Mouse (Mus musculus): ENCODE data around the gene Cdc37. TPM values are rescaled to one million over a fixed set of nuclear protein-coding genes. Genes with fewer than 3 reads are reported as not detected.
A peak's percentile ranks its signal among the peaks of the same experiment; 100 is the strongest.

Cdc37 gene
- total RNA-seq, 1 experiment from 2014 or later, result 348 TPM

DNA sequence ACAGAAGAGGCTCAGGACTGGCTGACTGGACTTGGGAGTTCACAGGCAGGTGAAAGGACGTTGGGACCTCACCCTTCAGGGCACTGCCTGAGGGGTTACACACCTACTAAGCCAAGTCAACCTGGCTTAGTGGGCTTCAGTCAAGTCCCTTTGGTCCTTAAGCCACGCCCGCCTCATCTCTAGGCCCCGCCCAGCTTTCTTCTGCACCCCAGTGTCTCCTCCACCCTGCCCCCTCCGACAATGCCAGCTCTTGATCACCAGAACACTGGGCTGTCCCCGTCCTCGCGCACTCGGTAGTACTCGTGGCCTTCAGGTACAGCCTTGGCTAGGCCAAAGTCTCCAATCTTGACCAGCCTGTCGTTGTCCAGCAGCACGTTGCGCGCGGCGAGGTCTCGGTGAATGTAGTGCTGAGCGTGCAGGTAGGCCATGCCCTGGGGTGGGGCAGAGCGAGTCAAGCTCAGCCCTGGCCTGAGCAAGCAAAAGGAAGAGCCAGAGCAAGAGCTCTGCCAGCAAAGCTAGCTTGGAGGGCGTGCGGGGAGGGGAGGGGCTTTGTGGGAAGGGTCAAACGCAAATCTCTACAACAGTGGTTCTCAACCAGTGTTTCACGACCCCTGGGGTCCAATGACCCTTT, 42.1 kb downstream of the Cdc37 start:
- ATAC-seq (replicated peaks; ENCODE audit: low read depth, poor library complexity, severe bottlenecking), result no peak

DNA sequence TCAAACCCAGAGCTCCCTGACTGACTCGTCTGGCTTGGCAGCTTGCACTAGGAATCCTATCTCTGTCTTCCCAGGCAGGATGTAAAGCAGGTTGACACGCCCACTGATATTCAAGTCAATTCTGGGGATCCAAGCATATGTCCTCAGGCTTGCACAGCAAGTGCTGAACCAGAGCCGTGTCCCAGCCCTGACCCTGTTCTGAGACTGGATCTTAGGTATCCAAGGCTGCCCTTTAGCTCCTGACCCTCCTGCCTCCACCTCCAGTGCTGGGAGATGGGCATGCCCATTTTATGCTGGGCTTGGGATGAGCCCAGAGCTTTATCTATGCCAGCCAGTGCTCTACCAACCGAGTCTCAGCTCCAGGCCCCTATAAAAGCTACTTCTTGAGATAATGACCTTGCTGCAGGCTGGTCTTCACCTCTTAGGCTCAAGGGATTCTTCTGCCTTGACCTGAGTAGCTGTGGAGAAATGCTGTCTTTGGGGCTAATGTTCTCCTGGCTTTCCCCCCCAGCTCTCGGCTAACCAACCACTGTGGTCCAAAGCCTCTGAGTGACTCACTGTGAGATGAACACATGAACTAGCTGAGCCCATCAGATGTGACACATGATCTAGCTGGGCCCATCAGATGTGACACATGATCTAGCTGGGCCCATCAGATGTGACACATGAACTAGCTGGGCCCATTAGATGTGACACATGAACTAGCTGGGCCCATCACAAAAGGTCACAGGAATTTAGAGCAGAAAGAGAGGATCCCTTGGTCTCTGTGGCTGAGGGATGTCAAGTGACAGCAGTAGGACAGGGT, 43.8 kb downstream of the Cdc37 start:
- ATAC-seq (replicated peaks; ENCODE audit: low read depth, poor library complexity, severe bottlenecking), result no peak

DNA sequence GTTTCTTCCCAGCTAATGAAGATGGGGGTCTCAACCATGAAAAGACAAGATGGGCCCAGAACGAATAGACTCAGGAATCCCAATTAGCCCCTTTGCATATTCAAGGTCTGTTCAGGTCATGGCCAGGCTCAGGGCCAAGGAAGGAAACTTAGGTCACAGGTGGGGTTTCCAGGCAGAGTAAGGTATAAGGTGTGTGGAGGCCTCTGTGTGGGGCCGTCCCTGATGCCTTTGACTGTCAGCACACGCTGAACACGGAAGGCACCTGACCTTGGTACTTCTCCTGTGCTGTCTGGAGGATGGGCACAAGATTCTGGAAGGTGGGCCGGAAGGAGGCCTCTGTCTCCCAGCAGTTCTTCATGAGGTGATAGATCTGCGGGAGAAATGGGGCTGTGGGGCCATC, 45.0 kb downstream of the Cdc37 start:
- ATAC-seq (replicated peaks; ENCODE audit: low read depth, poor library complexity, severe bottlenecking), result no peak

DNA sequence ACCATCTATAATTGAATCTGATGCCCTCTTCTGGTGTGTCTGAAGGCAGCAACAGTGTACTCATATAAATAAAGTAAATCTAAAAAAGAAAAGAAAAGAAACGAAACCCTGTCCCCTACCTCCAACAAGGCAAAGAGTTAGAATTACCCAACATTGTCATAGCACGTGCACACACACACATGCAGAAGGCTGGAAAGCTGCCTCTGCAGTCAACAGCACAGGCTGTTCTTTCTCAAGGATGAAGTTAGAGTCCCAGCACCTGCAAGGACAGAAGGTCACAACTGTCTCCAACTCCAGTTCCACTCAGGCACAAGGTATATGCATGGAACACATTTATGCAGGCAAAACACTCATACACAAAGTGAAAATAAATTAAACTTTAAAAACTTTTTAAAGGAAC, 47.7 kb downstream of the Cdc37 start:
- no peak for ATAC-seq (replicated peaks; ENCODE audit: low read depth, poor library complexity, severe bottlenecking)

DNA sequence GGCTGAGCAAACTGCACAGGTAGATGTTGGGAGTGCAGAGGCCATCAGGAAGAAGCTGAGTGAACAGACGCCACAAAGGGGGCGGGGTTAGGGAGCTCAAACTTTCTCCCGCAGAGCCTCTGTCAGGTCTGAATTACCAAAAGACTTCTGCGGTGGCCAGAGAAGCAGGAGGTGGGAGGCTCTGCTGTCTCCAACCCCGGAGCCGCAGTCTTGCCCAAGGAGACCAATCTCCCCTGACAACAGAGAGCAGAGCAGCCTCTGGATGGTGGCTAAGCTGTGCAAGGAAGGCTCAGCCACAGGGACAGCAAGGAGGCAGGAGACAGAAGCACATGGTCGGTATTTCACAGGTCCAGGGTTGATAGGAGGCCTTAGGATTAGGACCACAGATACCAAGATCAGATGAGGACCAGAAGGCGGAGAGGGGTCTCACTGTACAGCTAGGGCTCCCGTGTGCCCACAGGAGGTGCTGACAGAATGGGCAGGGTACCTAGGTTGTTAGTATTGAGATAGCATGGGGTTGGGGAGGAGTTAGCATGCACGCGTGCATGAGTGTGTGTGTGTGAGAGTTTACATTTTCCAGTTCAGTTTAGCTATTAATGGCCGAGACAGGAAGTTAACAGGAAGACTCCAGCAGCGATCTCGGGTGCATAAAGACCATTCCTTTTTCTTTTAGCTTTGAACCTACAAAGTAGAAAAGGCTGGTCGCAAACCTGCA, 49.2 kb downstream of the Cdc37 start:
- peak; percentile 79 for ATAC-seq (replicated peaks; ENCODE audit: low read depth, poor library complexity, severe bottlenecking)

DNA sequence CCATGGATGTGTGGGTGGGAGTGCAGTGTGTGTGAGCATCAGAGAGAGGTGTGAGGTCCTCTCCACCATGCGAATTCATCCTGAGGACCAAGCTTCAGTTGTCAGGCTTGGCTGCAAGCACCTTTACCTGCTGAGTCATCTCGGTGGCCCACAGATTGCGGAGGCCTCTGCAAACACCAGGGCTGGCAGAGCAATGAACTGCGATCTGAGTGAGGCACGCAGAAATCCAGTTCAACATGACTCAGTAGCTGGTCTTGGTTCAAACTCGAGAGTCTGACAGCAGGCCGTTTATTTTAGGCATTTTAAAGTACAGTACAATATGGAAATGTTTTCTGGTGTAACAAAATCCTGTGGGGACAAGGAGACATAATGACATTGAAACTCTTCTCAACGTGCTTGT, 52.0 kb downstream of the Cdc37 start:
- ATAC-seq (replicated peaks; ENCODE audit: low read depth, poor library complexity, severe bottlenecking), result no peak

DNA sequence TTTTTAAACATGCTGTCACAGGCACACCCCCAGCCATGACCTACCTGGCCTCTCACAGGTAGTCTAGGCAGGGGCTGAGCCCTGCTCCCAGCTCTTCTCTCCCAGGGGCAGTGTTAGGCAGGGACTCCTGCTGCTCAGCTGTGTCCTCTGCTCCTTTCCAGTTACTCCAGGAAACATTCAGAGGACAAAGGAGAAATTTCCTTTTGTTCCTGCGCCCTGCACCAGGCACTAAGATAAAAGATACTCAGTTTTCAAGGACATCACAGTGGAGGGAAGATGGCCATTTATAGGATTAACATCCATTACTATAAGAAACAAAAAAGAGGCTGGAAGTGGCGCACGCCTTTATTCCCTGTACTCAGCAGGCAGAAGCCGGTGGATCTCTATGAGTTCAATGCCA, 53.8 kb downstream of the Cdc37 start:
- no peak for ATAC-seq (replicated peaks; ENCODE audit: low read depth, poor library complexity, severe bottlenecking)

DNA sequence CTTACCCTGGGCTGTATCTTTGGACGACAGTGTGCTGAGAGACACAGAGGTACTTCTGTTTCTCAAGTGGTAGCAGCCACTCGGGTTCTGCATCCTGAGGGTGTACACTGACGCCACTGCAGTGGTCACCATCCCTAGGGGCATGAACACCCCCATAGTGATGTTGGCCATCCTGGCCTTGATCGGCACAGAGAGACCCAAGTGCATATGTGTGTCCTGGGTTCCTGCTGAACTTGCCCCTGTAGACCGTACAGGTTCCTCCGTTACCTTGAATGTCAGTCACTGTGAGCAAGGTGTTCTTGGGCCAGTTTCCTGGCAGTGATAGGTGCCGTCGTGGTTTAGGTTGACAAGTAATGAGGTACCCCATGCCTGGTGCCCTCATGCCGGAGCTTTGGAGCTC, 56.4 kb downstream of the Cdc37 start:
- no peak for ATAC-seq (replicated peaks; ENCODE audit: low read depth, poor library complexity, severe bottlenecking)

DNA sequence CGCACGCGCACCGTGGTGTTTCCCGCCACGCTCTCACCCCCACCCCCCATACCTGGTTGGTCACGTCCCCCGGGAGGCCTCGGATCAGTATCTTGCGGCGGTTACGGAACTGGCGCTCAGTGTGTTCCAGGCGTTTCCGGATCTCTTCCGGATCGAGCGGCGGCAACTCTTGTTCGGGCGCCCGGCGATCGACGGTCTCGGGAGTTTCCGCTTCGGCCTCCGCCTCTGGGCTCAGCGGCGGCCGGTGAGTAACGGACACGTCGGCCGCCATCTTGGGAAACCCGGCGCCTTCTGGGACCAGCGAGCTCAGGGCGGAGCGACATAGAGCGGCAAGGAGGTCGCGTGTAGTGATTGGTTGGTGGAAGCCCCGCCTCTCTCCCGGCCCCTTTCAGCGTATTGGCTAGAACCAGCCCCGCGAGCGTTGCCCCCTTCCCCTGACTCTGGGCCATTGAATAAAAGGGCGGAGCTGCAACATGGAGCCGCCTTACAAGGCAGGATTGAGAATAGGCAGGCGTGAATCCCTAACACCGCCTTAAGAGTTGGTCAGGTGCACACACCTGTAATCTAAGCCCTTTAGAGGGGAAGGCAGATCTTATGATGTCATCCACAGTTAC, 58.0 kb downstream of the Cdc37 start, which contains the start of the genes Gm38431 and Raver1:
TSS of gene Gm38431 (minus strand) at position 291 of the 614 bp plus-strand sequence.
TSS of gene Raver1 (minus strand) at position 302 of the 614 bp plus-strand sequence.
- ATAC-seq (replicated peaks; ENCODE audit: low read depth, poor library complexity, severe bottlenecking), result peak; percentile 97

DNA sequence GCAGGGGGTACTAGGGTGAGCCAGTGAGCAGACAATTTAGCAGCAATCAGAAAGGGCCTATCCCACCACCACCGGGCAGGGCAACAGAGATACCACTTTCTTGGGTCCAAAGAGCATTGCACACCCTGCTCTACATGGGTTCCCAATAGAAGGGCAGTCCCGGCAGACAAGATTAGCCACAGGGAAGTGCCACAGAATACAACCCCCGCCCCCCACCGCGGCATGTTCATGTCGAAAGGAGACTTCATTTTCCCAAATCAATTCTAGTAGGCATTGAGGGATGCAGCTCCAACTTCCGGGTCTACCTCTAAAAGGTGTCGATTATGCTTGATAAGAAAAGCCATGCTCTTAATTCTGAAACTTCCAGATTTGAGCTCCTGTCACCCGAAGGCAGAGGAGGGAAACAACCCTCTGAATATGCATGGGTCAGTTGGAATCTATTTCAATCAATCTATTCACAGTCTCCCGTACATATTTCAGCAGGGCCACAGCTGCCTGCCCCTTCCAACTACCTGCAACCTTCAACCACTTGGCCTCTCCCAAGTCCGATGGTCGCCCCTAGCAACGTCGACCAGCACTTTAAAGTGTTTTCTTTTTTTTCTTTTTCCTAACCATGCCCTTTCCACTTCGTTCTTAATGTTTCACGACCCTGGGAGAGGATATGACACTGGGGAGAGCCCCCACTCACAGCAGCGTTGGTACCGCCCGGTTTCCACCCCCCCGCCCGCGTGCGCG, 58.6 kb downstream of the Cdc37 start:
- ATAC-seq (replicated peaks; ENCODE audit: low read depth, poor library complexity, severe bottlenecking), result no peak; the same call in 1 of the 2 replicates

DNA sequence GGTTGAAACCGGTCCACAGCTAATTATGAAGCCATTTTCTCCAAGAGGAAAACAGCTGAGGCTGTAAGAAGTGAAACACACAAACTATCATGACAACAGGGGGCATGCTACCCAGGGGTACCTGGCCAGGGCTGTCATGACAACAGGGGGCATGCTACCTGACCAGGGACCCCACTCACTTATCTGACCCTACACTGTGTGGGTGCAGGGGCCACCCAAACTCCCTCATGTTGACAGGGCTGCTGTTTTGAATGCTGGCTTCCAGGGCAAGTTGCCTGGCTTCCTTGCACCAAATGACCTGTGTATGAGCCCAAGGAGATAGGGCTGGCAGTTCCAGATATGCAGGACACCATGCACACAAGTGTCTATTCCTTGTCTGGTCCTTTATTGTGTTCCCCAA, 59.2 kb downstream of the Cdc37 start:
- ATAC-seq (replicated peaks; ENCODE audit: low read depth, poor library complexity, severe bottlenecking), result no peak

DNA sequence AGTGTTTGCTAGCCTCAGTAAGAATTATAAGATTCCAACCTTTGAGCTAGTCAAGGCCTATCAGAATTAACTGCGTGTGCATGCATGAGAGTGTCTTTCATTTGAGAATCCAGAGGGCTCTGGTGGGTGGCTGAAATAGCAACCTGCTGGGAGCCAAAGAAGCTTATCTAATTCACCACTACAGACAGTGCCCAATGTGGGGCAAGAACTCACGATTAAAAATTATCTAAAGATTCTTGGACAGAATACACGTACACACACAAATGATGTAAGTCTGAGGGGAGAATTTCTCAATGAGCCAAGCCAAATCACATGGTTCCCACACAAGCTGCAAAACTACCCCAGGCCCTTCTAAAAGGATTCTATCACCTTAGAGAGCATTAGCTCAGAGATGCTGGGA, 66.5 kb downstream of the Cdc37 start:
- no peak for ATAC-seq (replicated peaks; ENCODE audit: low read depth, poor library complexity, severe bottlenecking)

Other genes with a start within 250 kb of the Cdc37 start
- 271 and 309 TPM in 2 replicates for gene Dnmt1, start 190.1 kb downstream of the Cdc37 start, total RNA-seq (2017)
- gene S1pr2, start 173.2 kb downstream of the Cdc37 start, total RNA-seq (2017), result 1.4 and 2.2 TPM in 2 replicates
- 33.0 and 35.8 TPM in 2 replicates for gene Mrpl4, start 147.2 kb downstream of the Cdc37 start, total RNA-seq (2017)
- 9.1 and 14.8 TPM in 2 replicates for gene Icam1, start 134.0 kb downstream of the Cdc37 start, total RNA-seq (2017)
- 11.5 and 28.9 TPM in 2 replicates for gene Icam4, start 120.6 kb downstream of the Cdc37 start, total RNA-seq (2017)
- not detected in 2 replicates for gene Icam5, start 117.9 kb downstream of the Cdc37 start, total RNA-seq (2017)
- gene Zglp1, start 82.9 kb downstream of the Cdc37 start, total RNA-seq (2017), result 1.7 TPM in 1 of 2 replicates, not detected in the other
- not detected in 2 replicates for gene Gm49373, start 76.9 kb downstream of the Cdc37 start, total RNA-seq (2017)
- 48.3 and 54.3 TPM in 2 replicates for gene Fdx1l, start 76.4 kb downstream of the Cdc37 start, total RNA-seq (2017)
- gene Gm38431, start 58.0 kb downstream of the Cdc37 start, total RNA-seq (2017), result 4.4 and 8.4 TPM in 2 replicates
- gene Raver1, start 58.0 kb downstream of the Cdc37 start, total RNA-seq (2017), result 30.2 and 38.9 TPM in 2 replicates
- 11.8 and 13.8 TPM in 2 replicates for gene Tyk2, start 18.7 kb downstream of the Cdc37 start, total RNA-seq (2017)
- gene Pde4a, start 15.7 kb upstream of the Cdc37 start, total RNA-seq (2017), result 5.4 and 10.9 TPM in 2 replicates
- 35.4 and 38.3 TPM in 2 replicates for gene Keap1, start 89.4 kb upstream of the Cdc37 start, total RNA-seq (2017)
- 0.09 TPM in 1 of 2 replicates, not detected in the other for gene S1pr5, start 98.5 kb upstream of the Cdc37 start, total RNA-seq (2017)
- 6.1 and 14.8 TPM in 2 replicates for gene Atg4d, start 115.3 kb upstream of the Cdc37 start, total RNA-seq (2017)
- gene Kri1, start 138.0 kb upstream of the Cdc37 start, total RNA-seq (2017), result 55.2 and 64.0 TPM in 2 replicates
- gene Cdkn2d, start 141.4 kb upstream of the Cdc37 start, total RNA-seq (2017), result 8.4 and 25.3 TPM in 2 replicates
- 0.37 and 2.5 TPM in 2 replicates for gene Ap1m2, start 162.4 kb upstream of the Cdc37 start, total RNA-seq (2017)
- 76.6 and 80.6 TPM in 2 replicates for gene Slc44a2, start 170.7 kb upstream of the Cdc37 start, total RNA-seq (2017)
- gene Ilf3, start 217.9 kb upstream of the Cdc37 start, total RNA-seq (2017), result 73.7 and 95.9 TPM in 2 replicates

Measured in common myeloid progenitor, adult 5-6 weeks (primary cell).